In genomic region chr10:62215169-62215616, GRCm38 (mm10) we compare ENCODE assay signal across 19 mouse cellular contexts. TPM values are rescaled to one million over a fixed set of nuclear protein-coding genes. Genes with fewer than 3 reads are reported as not detected.
DNase-seq lines count a peak whose midpoint lies in the region; ATAC-seq and TF ChIP-seq lines count a peak whose summit lies in the region.
"Had no signal": no experiment of that assay in that cellular context is flagged by ENCODE, and none has a peak within 500 bp of the region (broad histone marks: within the 10 kb centered on the region; RNA-seq: fewer than 3 reads in every experiment).

No protein-coding gene starts in this region.

- no peaks in the 10 kb centered on the region for H3K36me3 ChIP-seq in liver, embryonic 14.5 days (replicated peaks; ENCODE audit: control insufficient read depth, insufficient read depth, low read depth)
- no peaks in the 10 kb centered on the region for H3K36me3 ChIP-seq in stomach, postnatal 0 days (ENCODE audit: control insufficient read depth, insufficient read depth, low read length)
- no peaks in the 10 kb centered on the region for H3K36me3 ChIP-seq in midbrain, embryonic 16.5 days (ENCODE audit: control insufficient read depth, insufficient read depth, low read length)
- H3K36me3 ChIP-seq in forebrain, embryonic 11.5 days (ENCODE audit: control insufficient read depth, insufficient read depth, low read length) = no peaks in the 10 kb centered on the region
- H3K36me3 ChIP-seq: embryonic facial prominence, embryonic 12.5 days; midbrain, embryonic 12.5 days had no signal

- peak overlapping the region; percentile 59 for H3K9ac ChIP-seq in liver, embryonic 14.5 days (replicated peaks)
- no peak overlapping the region for H3K9ac ChIP-seq in stomach, postnatal 0 days (ENCODE audit: low read length)
- no peak overlapping the region for H3K9ac ChIP-seq in midbrain, embryonic 16.5 days (ENCODE audit: low read depth, low read length)
- no peak overlapping the region for H3K9ac ChIP-seq in forebrain, embryonic 11.5 days (ENCODE audit: low read length)
- H3K9ac ChIP-seq: embryonic facial prominence, embryonic 12.5 days; midbrain, embryonic 12.5 days had no signal

- H3K27me3 ChIP-seq in liver, embryonic 14.5 days (ENCODE audit: control insufficient read depth, insufficient read depth, low read length) = no peaks in the 10 kb centered on the region
- no peaks in the 10 kb centered on the region for H3K27me3 ChIP-seq in stomach, postnatal 0 days (ENCODE audit: control insufficient read depth, insufficient read depth, low read length)
- H3K27me3 ChIP-seq in midbrain, embryonic 16.5 days (ENCODE audit: control insufficient read depth, insufficient read depth, low read depth, low read length) = no peaks in the 10 kb centered on the region
- H3K27me3 ChIP-seq in forebrain, embryonic 11.5 days (ENCODE audit: control insufficient read depth, insufficient read depth, low read length) = no peaks in the 10 kb centered on the region
- H3K27me3 ChIP-seq: embryonic facial prominence, embryonic 12.5 days; midbrain, embryonic 12.5 days had no signal

- ATAC-seq in liver, embryonic 14.5 days (ENCODE audit: insufficient read depth) = peak; percentile 88
- no peak for ATAC-seq in stomach, postnatal 0 days (ENCODE audit: low FRiP score, low TSS enrichment)
- ATAC-seq in midbrain, embryonic 16.5 days = no peak
- ATAC-seq in forebrain, embryonic 11.5 days (replicated peaks; ENCODE audit: low FRiP score) = no peak
- ATAC-seq: CD4-positive, CD25-positive, alpha-beta regulatory T cell, adult 4 months; forebrain, embryonic 14.5 days had no signal

- H3K27ac ChIP-seq in liver, embryonic 14.5 days = peak overlapping the region; percentile 83
- 0 out of 2 replicates have a peak overlapping the region, but pooled peaks have one; percentile 24 for H3K27ac ChIP-seq in stomach, postnatal 0 days (replicated peaks)
- H3K27ac ChIP-seq in midbrain, embryonic 16.5 days (ENCODE audit: low read length) = no peak overlapping the region
- no peak overlapping the region for H3K27ac ChIP-seq in forebrain, embryonic 11.5 days (ENCODE audit: low read depth, low read length)
- H3K27ac ChIP-seq: embryonic facial prominence, embryonic 12.5 days; heart, adult 2 months; kidney, postnatal 0 days; midbrain, embryonic 12.5 days had no signal

- H3K4me1 ChIP-seq in liver, embryonic 14.5 days (replicated peaks; ENCODE audit: control insufficient read depth in 2 of 2, insufficient read depth in 2 of 2, low read length in 1 of 2) = peaks cover 37 to 54% of the 10 kb centered on the region in 2 experiments
- peaks cover 6% of the 10 kb centered on the region; the same call in 1 of the 2 replicates for H3K4me1 ChIP-seq in stomach, postnatal 0 days (replicated peaks; ENCODE audit: control insufficient read depth, insufficient read depth)
- H3K4me1 ChIP-seq in midbrain, embryonic 16.5 days (ENCODE audit: control insufficient read depth, insufficient read depth, low read length) = no peaks in the 10 kb centered on the region; the same call in 1 of the 2 replicates
- H3K4me1 ChIP-seq in forebrain, embryonic 11.5 days (replicated peaks; ENCODE audit: control insufficient read depth, insufficient read depth, low read length) = no peaks in the 10 kb centered on the region

- DNase-seq in MEL-GATA-1-ER (ENCODE audit: extremely low read depth, low read depth) = peak; percentile 92
- peak; percentile 63 for DNase-seq in c-Kit-positive CD71-positive TER-119-positive erythroid progenitor cells, embryonic 14.5 days (ENCODE audit: low spot score)
- peak in 2 of 3 experiments; percentile 42 to 49 for DNase-seq in liver, embryonic 14.5 days (ENCODE audit: low read depth in 3 of 3, low spot score in 3 of 3)
- no peak for DNase-seq in stomach, postnatal 0 days (ENCODE audit: low spot score)
- DNase-seq in cerebellum, adult 9-10 months = no peak
- DNase-seq in forebrain, embryonic 11.5 days (ENCODE audit: low spot score) = no peak
- DNase-seq: cerebellum, postnatal 25 days; heart, adult 2 months; layer of hippocampus, adult 9-11 months; lung, postnatal 14 days; right cerebral cortex, postnatal 25 days had no signal

- no peaks in the 10 kb centered on the region for H3K9me3 ChIP-seq in liver, embryonic 14.5 days (ENCODE audit: control insufficient read depth, low read length)
- no peaks in the 10 kb centered on the region for H3K9me3 ChIP-seq in stomach, postnatal 0 days (ENCODE audit: control insufficient read depth, low read length)
- H3K9me3 ChIP-seq in midbrain, embryonic 16.5 days (replicated peaks; ENCODE audit: control insufficient read depth, low read length, poor library complexity, severe bottlenecking) = no peaks in the 10 kb centered on the region
- no peaks in the 10 kb centered on the region for H3K9me3 ChIP-seq in forebrain, embryonic 11.5 days (ENCODE audit: control insufficient read depth, low read length)
- H3K9me3 ChIP-seq: embryonic facial prominence, embryonic 12.5 days; midbrain, embryonic 12.5 days had no signal

- no peak for TF ChIP-seq CTCF in liver, embryonic 14.5 days (IDR thresholded peaks at IDR 0.05; ENCODE audit: low read depth)
- TF ChIP-seq CTCF in stomach, postnatal 0 days (IDR thresholded peaks at IDR 0.05; ENCODE audit: low read depth) = no peak

- peak; percentile 86 for TF ChIP-seq EP300 in liver, embryonic 14.5 days (IDR thresholded peaks at IDR 0.05; ENCODE audit: low read depth)
- TF ChIP-seq EP300 in stomach, postnatal 0 days (optimal IDR thresholded peaks at IDR 0.05) = no peak

- H3K4me3 ChIP-seq in liver, embryonic 14.5 days (ENCODE audit: insufficient read depth in 1 of 2, low read depth in 2 of 2, low read length in 2 of 2) = peak overlapping the region; percentile 40 to 49
- H3K4me3 ChIP-seq in stomach, postnatal 0 days (ENCODE audit: low read depth, low read length) = no peak overlapping the region
- no peak overlapping the region for H3K4me3 ChIP-seq in midbrain, embryonic 16.5 days (ENCODE audit: low read depth, low read length)
- H3K4me3 ChIP-seq in forebrain, embryonic 11.5 days (ENCODE audit: low read depth, low read length) = no peak overlapping the region
- H3K4me3 ChIP-seq: embryonic facial prominence, embryonic 12.5 days; heart, adult 2 months; midbrain, embryonic 12.5 days had no signal

- H3K4me2 ChIP-seq in liver, embryonic 14.5 days (ENCODE audit: low read depth) = peak overlapping the region; percentile 68
- H3K4me2 ChIP-seq in stomach, postnatal 0 days (replicated peaks; ENCODE audit: low read depth) = no peak overlapping the region
- H3K4me2 ChIP-seq in midbrain, embryonic 16.5 days (ENCODE audit: low read length) = no peak overlapping the region
- no peak overlapping the region for H3K4me2 ChIP-seq in forebrain, embryonic 11.5 days (ENCODE audit: low read depth, low read length, severe bottlenecking)
- H3K4me2 ChIP-seq: embryonic facial prominence, embryonic 12.5 days; midbrain, embryonic 12.5 days had no signal

- 5% methylated on average over 5 of the region's 5 CpGs for WGBS in liver, embryonic 14.5 days (ENCODE audit: insufficient replicate concordance)
- WGBS in stomach, postnatal 0 days = 28% methylated on average over 5 of the region's 5 CpGs
- 64% methylated on average over 5 of the region's 5 CpGs for WGBS in midbrain, embryonic 16.5 days
- 47% methylated on average over 5 of the region's 5 CpGs for WGBS in forebrain, embryonic 11.5 days

RNA-seq across cellular contexts. Expression of gene Tspan15, which starts 15.9 kb away (rescaled TPM):
- 7.3 and 11.0 TPM in 2 replicates for polyA plus RNA-seq in liver, embryonic 14.5 days (2012; rRNA removed)
- polyA plus RNA-seq in liver, embryonic 14.5 days (2014; fragmentation: Nextera tagmentation; extraction: Ambion mirVana) = 7.3 and 9.8 TPM in 2 replicates
- 97.4 and 112 TPM in 2 replicates for polyA plus RNA-seq in stomach, postnatal 0 days (2015; fragmentation: Nextera tagmentation; extraction: Ambion mirVana)
- 19.4 and 23.2 TPM in 2 replicates for polyA plus RNA-seq in midbrain, embryonic 16.5 days (2015; fragmentation: Nextera tagmentation; extraction: Ambion mirVana)
- 13.9 and 15.5 TPM in 2 replicates for polyA plus RNA-seq in forebrain, embryonic 11.5 days (2014; fragmentation: Nextera tagmentation; extraction: Ambion mirVana)

RNA-seq across cellular contexts. Expression of gene Tacr2, which starts 37.0 kb away (rescaled TPM):
- polyA plus RNA-seq in liver, embryonic 14.5 days (2012; rRNA removed) = not detected in 2 replicates
- not detected in 2 replicates for polyA plus RNA-seq in liver, embryonic 14.5 days (2014; fragmentation: Nextera tagmentation; extraction: Ambion mirVana)
- 1.3 and 1.6 TPM in 2 replicates for polyA plus RNA-seq in stomach, postnatal 0 days (2015; fragmentation: Nextera tagmentation; extraction: Ambion mirVana)
- not detected in 2 replicates for polyA plus RNA-seq in midbrain, embryonic 16.5 days (2015; fragmentation: Nextera tagmentation; extraction: Ambion mirVana)
- polyA plus RNA-seq in forebrain, embryonic 11.5 days (2014; fragmentation: Nextera tagmentation; extraction: Ambion mirVana) = not detected in 2 replicates
- polyA plus RNA-seq: brain, embryonic 14.5 days; CD4-positive, CD25-positive, alpha-beta regulatory T cell, adult 4 months; embryonic facial prominence, embryonic 12.5 days; forebrain, embryonic 14.5 days; heart, adult 2 months; kidney, postnatal 0 days; limb, embryonic 14.5 days; midbrain, embryonic 12.5 days had no signal

Comparison
In these comparisons a context has a peak if more than half of its experiments do, and no peak if none do; other contexts are left out.
1. DNase-seq: peak in MEL-GATA-1-ER (single experiment), c-Kit-positive CD71-positive TER-119-positive erythroid progenitor cells, embryonic 14.5 days (single experiment) and liver, embryonic 14.5 days (2 of 3); none in stomach, postnatal 0 days (single experiment), cerebellum, adult 9-10 months (single experiment) and forebrain, embryonic 11.5 days (single experiment).
2. H3K27ac ChIP-seq: peak in liver, embryonic 14.5 days (single experiment) and stomach, postnatal 0 days (single experiment); none in midbrain, embryonic 16.5 days (single experiment) and forebrain, embryonic 11.5 days (single experiment).
3. H3K4me3 ChIP-seq: peak in liver, embryonic 14.5 days (2 of 2); none in stomach, postnatal 0 days (single experiment), midbrain, embryonic 16.5 days (single experiment) and forebrain, embryonic 11.5 days (single experiment).